Mouse (Mus musculus) frontal cortex, postnatal 14 days (tissue): ENCODE results near the gene Duox2.
A peak's percentile ranks its signal among the peaks of the same experiment; 100 is the strongest.

Source experiments
- DNase-seq, 2 experiments: peaks; one replicate each; pipeline ENCODE4 v3.0.0; 2022; ENCODE audit warnings: low spot score in 2 of 2

Duox2 gene

DNA sequence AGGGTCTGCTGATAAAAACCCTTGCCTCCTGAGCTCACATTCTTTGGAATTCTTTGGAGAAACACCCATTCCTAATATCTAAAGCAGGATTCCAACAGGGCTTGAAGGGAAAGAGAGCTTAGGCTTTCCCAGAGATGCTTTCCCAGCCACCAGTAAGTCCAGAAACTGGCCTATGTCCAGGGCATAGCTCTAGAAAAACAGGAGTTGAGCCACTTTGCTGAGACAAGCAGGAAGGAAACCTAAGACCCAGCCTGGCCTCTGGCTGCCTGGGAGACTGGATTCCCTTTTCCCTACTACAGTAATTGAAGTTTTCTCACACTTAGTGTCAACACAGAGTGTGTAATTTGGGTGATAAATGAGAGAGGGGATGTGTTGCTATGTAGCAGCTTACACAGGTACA, 61.9 kb downstream of the Duox2 start:
- no peak for DNase-seq

DNA sequence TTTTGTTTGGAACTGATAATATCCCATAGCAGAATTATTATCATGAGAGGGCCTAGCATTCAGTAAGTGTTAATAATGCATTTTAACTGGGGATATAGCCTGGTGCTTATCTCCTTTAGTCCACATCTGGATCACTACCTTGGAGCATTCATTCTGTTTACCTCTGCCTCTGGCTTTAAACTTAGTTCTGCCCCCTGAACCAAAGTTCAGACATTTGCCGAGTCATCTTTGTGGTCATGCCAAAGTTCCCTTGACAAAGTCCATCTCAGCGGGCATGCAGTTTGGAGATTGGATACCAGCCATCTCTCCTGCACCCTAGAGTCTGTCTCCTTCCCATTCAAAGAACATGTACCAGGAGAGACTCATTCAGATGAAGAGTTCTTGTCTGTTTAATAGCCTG, 62.8 kb downstream of the Duox2 start:
- DNase-seq: no peak

DNA sequence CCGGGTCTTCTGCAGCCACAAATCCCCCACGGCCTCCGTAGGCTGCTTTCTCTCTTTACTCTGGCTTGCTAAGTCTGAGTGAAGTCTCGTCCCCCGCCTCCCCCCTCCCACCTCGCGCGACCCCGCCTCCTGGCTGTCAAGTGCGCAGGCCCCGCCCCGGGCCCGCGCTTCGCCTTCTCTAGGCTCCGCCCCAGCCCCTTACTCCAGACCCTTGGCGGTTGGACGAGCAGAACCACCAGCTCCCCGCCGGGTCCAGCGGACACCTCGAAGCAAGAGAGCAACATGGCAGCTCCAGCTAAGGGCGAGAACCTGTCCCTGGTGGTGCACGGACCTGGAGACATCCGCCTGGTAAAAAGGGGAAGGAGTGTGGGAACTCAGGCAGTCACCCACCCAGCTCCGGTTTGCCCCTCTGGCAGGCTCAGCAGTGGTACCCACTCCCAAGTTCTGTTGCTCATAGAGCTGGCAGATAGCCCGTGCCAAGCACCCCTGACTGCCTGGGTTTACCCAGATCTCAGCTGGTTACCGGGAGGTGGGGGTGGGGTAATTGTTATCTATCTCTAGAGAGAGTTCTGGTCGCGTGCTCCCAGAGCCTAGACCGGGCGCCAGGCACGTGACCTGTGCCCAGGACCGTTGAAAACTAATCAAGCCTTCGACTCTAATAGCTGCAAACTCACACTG, 63.5 kb downstream of the Duox2 start, which contains the start of gene Sord:
Gene Sord, plus strand, starts transcription at position 139 of the 678 bp plus-strand sequence.
- DNase-seq: peak; percentile 41 to 73

DNA sequence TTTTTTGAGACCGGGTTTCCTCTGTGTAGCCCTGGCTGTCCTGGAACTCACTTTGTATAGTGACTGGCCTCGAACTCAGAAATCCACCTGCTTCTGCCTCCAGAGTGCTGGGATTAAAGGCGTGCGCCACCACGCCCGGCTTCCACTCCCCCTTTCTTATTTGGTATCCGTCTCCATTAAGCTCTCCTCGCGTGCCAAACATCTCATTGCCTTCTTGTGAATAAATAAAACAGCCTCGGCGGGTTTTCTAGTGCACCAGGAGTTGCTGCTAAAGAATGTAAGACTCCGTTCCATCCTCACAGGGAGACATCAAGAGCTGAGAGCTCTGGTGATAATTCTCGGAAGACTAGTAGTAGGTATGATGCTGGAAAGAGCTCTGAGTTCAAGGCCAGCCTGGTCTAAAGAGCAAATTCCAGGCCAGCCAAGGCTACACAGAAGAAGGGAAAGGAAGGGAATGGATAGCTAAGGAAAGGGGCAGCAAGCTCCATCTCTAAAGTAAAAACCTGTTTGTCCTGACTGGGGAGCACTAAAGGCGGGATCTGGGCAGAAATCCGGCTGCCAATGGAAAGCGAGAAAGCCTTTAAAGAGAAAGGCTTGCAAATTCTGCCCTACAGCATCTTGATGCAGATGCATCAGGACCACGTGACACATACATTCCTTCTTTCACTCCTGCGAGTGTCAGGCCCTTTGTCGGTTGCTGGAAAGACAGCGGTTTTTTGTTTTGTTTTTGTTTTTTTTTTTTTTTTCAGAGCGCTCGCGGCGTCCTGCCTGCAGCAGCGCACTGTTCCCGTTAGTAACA, 64.3 kb downstream of the Duox2 start:
- peak; percentile 10 to 13 for DNase-seq

DNA sequence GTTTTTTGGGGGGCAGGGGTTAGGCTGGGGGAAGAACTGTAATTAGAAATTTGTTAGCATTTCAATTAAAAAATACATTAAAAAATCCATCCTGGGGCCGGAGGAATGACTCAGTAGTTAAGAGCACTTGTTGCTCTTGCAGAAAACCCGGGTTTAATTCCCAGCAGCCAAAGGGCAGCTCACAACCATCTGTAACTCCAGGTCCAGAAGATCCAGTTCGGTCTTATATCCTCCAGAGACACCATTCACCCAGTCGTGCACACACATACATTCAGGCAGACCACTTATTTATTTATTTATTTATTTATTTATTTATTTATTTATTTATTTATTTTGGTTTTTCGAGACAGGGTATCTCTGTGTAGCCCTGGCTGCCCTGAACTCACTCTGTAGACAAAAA, 64.9 kb downstream of the Duox2 start:
- DNase-seq: no peak

DNA sequence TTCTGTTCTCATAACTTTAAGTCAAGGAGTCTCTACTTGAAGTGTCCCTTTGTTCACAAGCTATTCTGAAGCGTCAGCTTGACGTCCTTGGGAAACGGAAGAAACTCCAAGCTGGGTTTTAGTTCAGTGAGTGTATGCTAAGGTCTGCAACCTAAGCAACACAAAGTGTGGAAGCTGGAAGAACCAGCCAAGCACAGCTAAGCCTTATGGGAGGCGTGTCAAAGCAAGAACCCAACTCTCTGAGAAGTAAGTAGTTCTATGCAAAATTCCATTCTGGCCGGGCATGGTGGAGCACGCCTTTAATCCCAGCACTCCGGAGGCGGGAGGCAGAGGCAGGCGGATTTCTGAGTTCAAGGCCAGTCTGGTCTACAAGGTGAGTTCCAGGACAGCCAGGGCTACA, 66.6 kb downstream of the Duox2 start:
- no peak for DNase-seq

DNA sequence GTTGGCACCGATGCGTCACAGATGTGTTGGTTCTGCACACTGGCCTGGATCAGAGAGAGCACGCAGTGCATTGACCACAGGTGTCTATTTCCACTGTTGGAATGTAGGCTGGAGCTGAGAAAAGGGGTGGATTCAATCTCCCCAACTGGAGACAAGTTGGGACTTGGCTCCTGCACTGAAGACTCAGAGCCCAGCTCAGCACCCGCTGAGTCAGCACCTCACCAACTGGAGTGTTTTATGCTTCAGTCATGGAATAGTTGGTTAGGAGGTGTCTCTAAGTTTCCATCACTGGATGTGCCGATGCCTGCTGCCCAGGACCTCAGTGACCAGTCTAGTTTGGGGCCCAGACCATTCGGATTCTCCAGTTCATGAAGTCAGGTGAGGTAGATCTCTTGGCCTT, 67.9 kb downstream of the Duox2 start:
- no peak for DNase-seq
